Mouse (Mus musculus) bone marrow macrophage, adult 2 months (primary cell): ENCODE results near the gene Caly. TPM values are rescaled to one million over a fixed set of nuclear protein-coding genes. Genes with fewer than 3 reads are reported as not detected.

Source experiments
- H3K27ac ChIP-seq: 2 replicates; pipeline ENCODE4 v1.5.1; 2012; ENCODE audit warnings: low read depth, low read length; ENCODE audit not compliant: insufficient read depth
- H3K4me1 ChIP-seq: 2 replicates; pipeline ENCODE4 v1.6.1; 2012; ENCODE audit warnings: low read length; ENCODE audit not compliant: control insufficient read depth, insufficient read depth
- H3K4me3 ChIP-seq: 2 replicates; pipeline ENCODE4 v1.5.1; 2012; ENCODE audit warnings: mild to moderate bottlenecking, low read length, moderate library complexity; ENCODE audit not compliant: insufficient read depth
- CTCF ChIP-seq: IDR thresholded peaks from 2 replicates; pipeline ENCODE4 v1.5.1; 2012; ENCODE audit warnings: low read depth, mild to moderate bottlenecking, low read length, moderate library complexity
- POLR2A ChIP-seq: IDR thresholded peaks from 2 replicates; pipeline ENCODE4 v1.6.1; 2012; ENCODE audit warnings: mild to moderate bottlenecking, low read depth, low read length, borderline replicate concordance
- polyA plus RNA-seq: library from polyadenylated mRNA; stranded (reverse); fragments of >200 nt; gene quantifications from 2 replicates; pipeline ENCODE4 v1.2.4, GENCODE M21; 2012; ENCODE audit not compliant: missing spikeins, insufficient read depth, insufficient read length

Gene Caly
- polyA plus RNA-seq, 1 experiment: not detected

DNA sequence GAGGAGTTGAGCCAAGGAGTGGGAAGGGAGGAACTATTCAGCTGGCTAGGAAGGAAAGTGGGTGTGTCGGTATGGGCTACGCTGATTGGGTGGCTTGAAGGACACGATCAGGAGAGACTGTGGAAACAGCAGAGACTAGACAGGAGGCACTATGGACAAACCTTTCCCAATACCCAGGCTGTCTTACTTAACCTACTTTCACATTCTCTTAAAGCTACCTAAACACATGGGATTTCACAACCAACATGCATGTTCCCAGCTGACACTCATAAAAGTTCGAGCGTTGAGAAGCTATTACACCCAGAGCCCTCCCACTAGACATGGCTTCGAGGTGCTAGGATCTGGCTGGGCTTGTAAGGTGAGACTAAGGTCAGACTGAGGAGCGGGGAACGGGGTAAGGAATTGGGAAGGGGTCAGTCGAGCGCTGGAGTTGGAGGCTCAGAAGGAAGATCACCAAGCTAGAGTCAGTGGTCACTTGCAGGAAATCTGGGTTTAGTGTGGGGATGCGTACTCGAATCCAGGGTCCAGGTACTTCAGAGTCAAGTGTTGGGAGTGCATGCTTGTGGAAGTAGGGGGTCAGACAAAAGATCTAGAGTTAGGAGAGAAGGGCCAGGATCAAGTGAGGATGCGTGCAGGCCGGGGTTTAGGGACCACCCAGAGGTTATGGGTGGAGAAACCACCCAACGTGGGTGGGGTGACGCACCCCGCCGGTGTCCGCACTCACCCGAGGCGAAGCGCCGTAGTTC is 33.4 kb upstream of the Caly start, which contains the start of gene Paox:
Gene Paox (plus strand): TSS at position 217 of the 746 bp plus-strand sequence.
- Histone ChIP-seq H3K4me1 (peaks cover 24% of the 10 kb centered on the region), H3K27ac (peak within 1 kb of the TSS; percentile 73), H3K4me3 (peak within 1 kb of the TSS; percentile 79)
- TF ChIP-seq CTCF (no peak), POLR2A (no peak)

GRCm38 (mm10) chr7:140111943-140112342 is 29.6 kb upstream of the Caly start:
- peak overlapping the region; percentile 53 for H3K27ac ChIP-seq

GRCm38 (mm10) chr7:140104009-140104408 is 21.7 kb upstream of the Caly start:
- Histone ChIP-seq H3K4me3 (no peak overlapping the region), H3K27ac (no peak overlapping the region), H3K4me1 (peaks cover 3% of the 10 kb centered on the region; the same call in 1 of the 2 replicates)
- TF ChIP-seq CTCF (no peak), POLR2A (no peak)

More at GRCm38 (mm10) chr7:140111943-140112342, 29.6 kb upstream of the Caly start:
- no peak overlapping the region for H3K4me3 ChIP-seq
- H3K4me1 ChIP-seq: peaks cover 22% of the 10 kb centered on the region
- TF ChIP-seq POLR2A (no peak), CTCF (no peak)

- no peak within 1 kb of the TSS for H3K27ac ChIP-seq
- TF ChIP-seq POLR2A: no peak
- no peak for TF ChIP-seq CTCF
- H3K4me3 ChIP-seq: peak within 1 kb of the TSS; percentile 61
- peaks cover 3% of the 10 kb centered on the region; the same call in 1 of the 2 replicates for H3K4me1 ChIP-seq
Measured at GRCm38 (mm10) chr7:140101993-140102860, 19.9 kb upstream of the Caly start, which contains the start of gene Fuom. Gene Fuom, minus strand, starts transcription at chr7:140102441.

DNA sequence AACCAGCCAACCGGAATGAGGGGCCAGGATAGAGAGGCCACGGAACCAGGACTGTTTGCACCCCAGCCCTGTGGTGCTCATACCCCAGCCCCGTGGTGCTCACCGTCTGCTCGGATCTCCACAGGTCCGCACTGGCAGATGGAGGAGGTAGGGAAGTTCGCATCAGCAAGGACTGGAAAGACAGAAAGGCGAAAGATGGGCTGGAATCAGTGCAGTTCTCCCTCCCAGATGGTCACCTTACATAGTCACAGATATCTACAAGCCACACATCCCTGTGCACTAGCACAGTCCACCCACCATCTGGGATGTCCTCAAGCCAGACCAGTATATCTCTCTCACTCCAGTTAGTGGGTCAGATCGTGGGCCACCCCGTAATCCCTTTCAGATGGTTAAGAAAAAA is 19.1 kb upstream of the Caly start:
- Histone ChIP-seq H3K4me3 (no peak overlapping the region), H3K4me1 (peaks cover 3% of the 10 kb centered on the region; the same call in 1 of the 2 replicates), H3K27ac (no peak overlapping the region)
- no peak for TF ChIP-seq CTCF
- TF ChIP-seq POLR2A: no peak

DNA sequence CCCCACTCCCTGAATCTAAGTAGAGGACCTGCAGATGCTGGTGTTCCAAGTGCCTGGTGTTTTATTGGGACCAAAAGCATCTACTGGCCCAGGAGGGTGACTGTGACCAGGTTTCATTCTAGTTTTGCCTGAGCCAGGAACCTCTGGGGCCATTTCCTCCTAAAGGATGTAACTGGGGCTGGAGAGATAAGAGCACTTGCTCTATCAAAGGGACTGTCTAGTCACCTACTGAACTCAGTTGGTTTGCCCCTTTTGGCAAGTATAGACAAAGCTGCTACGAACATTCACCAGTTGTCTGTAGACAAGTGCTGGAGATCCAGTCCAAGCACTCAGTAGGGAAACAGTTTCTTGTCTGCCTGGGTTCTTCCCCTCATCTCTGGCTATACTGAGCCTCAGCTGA is 16.1 kb upstream of the Caly start:
- H3K4me1 ChIP-seq: peaks cover 9% of the 10 kb centered on the region
- TF ChIP-seq POLR2A (no peak), CTCF (no peak)
- no peak overlapping the region for H3K4me3 ChIP-seq
- H3K27ac ChIP-seq: no peak overlapping the region

- peaks cover 6% of the 10 kb centered on the region for H3K4me1 ChIP-seq
- no peak overlapping the region for H3K4me3 ChIP-seq
- H3K27ac ChIP-seq: no peak overlapping the region
- TF ChIP-seq CTCF: no peak
- TF ChIP-seq POLR2A: no peak
Measured at GRCm38 (mm10) chr7:140096055-140096454, 13.7 kb upstream of the Caly start.

DNA sequence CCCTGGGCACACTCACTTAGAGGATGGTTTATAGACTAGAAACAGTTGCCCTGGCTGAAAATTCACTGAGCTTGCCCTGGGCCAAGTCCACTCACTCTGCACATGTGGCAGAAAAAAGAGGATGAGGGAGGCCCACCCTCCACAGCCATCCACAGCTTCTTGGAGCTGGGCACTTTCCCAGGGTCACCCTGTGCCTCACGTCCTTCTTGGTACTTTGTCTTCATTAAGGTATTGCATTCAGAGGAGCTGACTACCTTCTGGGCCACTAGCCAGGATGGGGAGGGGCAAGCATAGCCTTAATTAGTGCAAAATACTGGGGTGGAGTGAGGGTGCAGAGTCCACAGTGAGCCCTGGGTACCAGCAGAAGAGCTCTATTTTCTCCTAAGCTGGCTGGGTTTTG is 13.2 kb upstream of the Caly start:
- no peak overlapping the region for H3K27ac ChIP-seq
- no peak for TF ChIP-seq CTCF
- TF ChIP-seq POLR2A: no peak

GRCm38 (mm10) chr7:140094954-140095353 is 12.6 kb upstream of the Caly start:
- Histone ChIP-seq H3K4me3 (no peak overlapping the region), H3K27ac (no peak overlapping the region), H3K4me1 (peaks cover 6% of the 10 kb centered on the region)
- TF ChIP-seq CTCF (no peak), POLR2A (no peak)

More for the DNA sequence above, 13.2 kb upstream of the Caly start:
- H3K4me1 ChIP-seq: peaks cover 6% of the 10 kb centered on the region
- H3K4me3 ChIP-seq: no peak overlapping the region
